Mouse (Mus musculus) right cerebral cortex, postnatal 25 days (tissue): ENCODE measurements around the gene Mettl8.
A peak's percentile ranks its signal among the peaks of the same experiment; 100 is the strongest.

ENCODE experiments used
- DNase-seq: peaks from one replicate; pipeline ENCODE4 v3.0.0; 2022

The Mettl8 gene

GRCm38 (mm10) chr2:71033014-71033413 lies 22.4 kb downstream of the Mettl8 start:
- no peak for DNase-seq

GRCm38 (mm10) chr2:71031973-71032794 lies 23.2 kb downstream of the Mettl8 start:
- DNase-seq: no peak

DNA sequence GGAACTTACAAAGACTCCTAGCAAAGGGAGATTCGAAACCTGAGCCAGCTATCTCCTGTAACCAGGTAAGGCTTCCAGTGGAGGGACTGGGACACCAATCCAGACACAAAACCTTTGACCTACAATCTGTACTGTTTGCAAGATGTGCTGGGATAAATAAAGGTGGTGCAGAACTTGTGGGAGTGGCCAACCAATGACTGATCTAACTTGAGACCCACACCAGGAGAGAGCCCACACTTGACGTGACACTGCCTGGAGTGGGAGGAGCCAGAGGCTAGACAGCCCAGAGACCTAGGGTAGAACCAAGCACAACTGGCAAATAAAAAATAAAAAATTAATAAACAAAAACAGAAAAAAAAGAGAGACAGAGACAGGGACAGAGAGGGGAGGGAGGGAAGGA lies 24.7 kb downstream of the Mettl8 start:
- no peak for DNase-seq

DNA sequence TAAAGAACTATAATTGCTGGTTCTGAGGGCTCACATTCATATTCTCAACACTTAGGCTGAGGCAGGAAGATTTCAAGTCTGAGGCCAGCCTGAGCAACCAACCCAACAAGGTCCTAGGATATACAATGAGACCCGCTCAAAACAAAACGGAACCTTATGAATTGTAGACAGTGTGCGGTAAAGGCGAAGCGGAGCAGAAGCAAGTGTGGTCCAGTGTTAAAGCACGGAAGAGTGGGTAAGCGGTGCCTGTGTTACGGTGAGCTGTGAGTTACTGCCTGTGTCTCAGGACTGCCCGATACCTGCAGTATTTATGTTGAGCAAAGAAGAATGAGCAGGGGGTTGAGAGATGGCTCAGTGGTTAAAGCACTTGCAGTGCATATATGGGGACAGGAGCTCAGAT lies 27.8 kb downstream of the Mettl8 start:
- DNase-seq: no peak

- DNase-seq: no peak
Measured at GRCm38 (mm10) chr2:71026787-71027186, 28.6 kb downstream of the Mettl8 start.

DNA sequence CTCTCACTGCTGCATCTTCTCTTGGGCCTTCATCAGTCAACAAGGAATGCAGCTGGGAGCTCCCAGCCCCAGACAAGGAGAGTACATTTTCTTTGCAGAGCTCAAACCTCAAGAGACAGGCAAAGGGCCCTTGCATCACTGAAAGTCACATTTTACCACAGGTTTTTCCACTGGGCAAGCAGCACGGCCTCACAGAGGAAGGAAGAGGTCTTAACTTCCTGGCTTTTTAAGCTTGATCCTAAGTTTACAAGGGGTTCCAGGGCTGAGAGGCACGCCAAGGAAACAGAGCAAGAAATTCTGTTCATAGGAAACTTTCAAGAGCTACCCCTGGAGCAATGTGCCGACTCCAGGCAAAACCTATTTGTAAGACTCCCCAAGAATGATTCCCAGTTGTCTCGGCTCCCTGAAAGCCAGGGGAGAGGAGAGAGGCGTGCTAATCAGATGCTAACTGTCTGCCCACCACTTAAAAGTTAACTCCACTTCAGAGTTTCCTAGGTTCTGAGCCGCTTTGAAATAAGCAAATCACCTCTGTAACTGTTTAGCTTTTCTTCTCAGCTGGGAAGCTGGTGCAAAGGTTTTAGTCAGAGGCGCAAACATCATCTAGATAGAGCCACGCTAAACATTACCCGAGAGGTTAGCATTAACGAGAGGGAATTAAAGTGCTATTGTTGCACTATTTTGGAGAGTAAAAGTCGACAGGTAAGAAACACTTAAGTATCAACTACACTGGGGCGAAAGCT lies 29.6 kb downstream of the Mettl8 start:
- DNase-seq: no peak

DNA sequence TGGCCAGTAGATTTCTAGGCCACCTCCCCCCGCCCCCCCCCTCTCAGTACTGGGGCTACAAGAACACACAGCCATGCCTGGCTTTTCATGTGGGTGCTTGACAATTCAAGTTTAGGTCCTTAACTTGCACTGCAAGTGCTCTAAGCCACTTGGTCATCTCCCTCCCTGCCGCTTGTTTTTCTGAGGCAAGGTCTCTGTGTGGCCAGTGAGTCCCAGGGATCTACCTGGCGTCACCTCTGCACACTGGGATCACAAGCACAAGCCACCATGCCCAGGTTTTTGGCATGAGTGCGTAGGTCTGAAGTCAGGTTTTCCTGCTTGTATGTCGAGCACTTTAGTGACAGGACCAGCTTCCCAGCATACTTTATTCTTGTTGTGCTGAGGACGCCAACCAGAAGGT lies 31.4 kb downstream of the Mettl8 start:
- DNase-seq: no peak

GRCm38 (mm10) chr2:71022991-71023390 lies 32.4 kb downstream of the Mettl8 start:
- no peak for DNase-seq

DNA sequence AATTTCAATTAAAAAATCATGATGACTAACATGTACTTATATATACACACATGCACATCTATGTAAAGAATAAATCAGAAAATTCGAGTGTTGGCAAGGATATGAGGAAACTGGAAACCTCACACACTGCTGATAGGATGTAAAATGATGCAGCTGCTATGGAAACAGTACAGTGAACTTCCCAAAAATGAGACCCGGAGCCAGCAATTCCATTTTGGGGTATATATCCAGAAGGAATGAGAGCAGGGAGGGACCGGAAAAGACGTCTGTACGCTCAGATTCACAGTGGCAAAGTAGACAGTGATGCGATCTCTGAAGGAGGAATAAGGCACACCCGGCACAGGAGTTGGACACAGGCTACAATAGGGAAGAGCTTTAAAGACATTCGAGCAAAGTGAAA lies 34.7 kb downstream of the Mettl8 start:
- DNase-seq: peak; percentile 31

- DNase-seq: no peak
Measured at GRCm38 (mm10) chr2:71019704-71020375, 35.5 kb downstream of the Mettl8 start.

- DNase-seq: no peak
Measured at GRCm38 (mm10) chr2:71019277-71019676, 36.1 kb downstream of the Mettl8 start.

DNA sequence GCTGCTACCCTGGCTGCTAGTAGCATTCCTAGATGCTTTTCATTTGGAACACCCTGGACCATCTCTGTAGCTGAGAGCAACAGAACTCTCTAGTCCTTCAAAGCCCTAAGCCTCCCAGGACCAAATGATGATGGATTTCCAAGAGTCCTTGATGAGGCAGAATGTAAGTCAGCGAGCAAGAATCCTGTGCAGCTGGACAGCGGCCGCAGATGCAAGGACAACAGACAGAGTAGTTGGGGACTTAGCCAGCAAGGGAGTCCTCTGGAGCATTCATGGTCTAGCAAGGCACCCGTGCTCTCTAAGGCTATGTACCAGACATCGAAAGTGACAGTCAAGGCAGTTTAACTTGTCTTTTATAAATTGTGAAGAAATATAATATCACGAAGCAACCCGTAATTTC lies 41.9 kb downstream of the Mettl8 start:
- DNase-seq: no peak

DNA sequence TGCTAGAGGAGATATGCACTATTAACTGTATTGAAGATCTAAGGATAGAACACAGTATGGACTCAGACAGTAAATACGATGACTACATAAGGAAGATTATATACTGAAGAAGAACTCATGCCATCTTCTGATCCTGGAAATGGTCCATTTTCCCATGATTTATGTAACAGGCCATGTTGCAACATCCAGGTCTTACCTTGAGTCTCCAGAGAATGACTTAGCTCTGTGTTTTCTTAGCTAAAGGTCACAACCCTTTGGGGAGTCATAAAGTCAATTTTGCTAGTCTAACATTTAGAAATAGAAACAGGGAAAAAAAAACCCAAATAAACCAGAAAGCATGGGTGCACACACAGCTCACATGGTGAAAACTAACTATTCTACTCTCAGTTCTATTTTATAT lies 43.6 kb downstream of the Mettl8 start:
- no peak for DNase-seq

DNA sequence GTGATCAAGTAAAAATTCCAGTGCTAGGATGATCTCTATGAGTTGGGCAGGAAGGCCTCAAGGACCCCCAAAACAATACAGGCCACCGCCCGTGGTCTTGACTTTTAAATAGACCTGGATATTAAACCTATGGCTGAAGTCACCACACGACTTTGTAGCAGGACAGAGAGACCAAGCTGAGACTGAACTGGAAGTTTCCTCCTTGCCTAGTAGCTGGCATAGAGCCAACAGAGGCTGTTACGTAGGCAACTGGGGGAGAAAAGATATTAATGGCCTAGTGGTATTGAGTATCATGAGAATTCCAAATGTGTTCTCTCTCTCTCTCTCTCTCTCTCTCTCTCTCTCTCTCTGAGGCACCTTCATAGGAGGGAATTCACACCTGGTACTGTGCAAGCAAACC lies 51.0 kb downstream of the Mettl8 start:
- no peak for DNase-seq

DNA sequence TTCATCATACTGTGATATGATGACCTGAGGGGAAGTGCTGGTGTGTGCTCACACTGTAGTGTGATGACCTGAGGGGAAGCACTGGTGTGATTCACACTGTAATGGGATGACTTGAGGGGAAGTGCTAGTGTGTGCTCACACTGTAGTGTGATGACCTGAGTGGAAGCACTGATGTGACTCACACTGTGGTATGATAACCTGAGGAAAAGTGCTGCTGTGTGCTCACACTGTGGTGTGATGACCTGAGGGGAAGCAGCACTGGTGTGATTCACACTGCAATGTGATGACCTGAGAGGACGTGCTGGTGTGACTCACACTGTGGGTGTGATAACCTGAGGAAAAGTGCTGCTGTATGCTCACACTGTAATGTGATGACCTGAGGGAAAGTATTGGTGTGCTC lies 52.9 kb downstream of the Mettl8 start:
- DNase-seq: no peak

GRCm38 (mm10) chr2:70998771-70999170 lies 56.6 kb downstream of the Mettl8 start:
- no peak for DNase-seq

- no peak for DNase-seq
Measured at GRCm38 (mm10) chr2:70996438-70996837, 58.9 kb downstream of the Mettl8 start.

- no peak for DNase-seq
Measured at GRCm38 (mm10) chr2:70995900-70996299, 59.5 kb downstream of the Mettl8 start.

DNA sequence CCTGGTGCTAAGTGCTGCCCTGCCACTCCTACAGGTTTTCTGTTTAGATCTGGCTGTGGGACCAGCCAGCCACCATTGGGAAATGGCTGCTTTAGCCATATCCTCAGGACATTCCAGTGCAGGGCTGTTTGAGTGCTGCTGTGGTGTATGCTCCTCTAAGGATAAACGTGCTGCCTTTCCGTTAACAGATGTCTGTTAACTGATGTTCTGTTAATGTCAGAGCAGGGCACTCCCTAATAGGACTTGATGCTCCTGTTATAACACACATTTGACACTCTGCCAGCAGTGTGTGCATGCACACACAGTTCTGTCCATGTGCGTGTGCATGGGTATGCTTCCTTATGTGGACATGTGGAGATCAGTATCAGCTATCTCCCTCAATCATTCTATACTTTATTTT lies 61.6 kb downstream of the Mettl8 start:
- no peak for DNase-seq

DNA sequence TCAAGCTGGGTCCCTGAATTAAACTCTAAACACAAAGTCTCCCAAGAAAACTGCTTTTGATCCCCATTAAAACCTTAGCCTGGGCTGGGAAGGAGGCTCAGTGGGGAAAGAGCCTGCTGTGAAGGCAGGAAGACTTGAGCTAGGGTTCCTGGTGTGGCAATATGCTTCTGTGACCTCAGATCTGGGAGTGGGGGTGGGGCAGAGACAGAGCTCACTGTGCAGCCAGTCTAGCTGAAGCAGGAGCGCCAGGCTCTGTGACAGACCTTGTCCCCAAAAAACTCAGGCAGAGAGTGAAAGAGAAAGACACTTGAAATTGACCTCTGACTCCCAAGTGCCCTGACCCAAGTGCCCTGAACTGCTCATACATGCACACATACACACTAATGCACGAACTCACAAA lies 62.7 kb downstream of the Mettl8 start:
- no peak for DNase-seq

DNA sequence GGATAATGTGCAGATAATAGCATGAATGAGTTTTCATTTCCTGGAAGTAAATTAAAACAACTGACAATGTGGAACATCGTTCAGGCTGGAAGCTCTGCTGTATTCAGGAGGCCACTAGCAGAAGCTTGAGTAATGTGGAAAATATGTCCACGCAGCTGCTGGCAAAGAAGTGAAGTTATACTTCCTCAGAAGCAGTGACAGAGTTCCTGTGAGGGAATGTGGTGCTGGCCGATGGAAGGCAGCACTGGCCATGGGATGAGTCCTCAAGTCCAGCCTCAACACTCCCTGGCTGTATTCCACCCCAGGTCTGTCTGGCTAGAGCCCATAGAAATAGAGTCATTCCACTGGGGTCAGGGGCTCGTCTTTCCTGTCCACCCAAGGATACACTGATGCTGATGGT lies 65.2 kb downstream of the Mettl8 start:
- DNase-seq: no peak

GRCm38 (mm10) chr2:70989201-70990191 lies 65.9 kb downstream of the Mettl8 start:
- DNase-seq: no peak

DNA sequence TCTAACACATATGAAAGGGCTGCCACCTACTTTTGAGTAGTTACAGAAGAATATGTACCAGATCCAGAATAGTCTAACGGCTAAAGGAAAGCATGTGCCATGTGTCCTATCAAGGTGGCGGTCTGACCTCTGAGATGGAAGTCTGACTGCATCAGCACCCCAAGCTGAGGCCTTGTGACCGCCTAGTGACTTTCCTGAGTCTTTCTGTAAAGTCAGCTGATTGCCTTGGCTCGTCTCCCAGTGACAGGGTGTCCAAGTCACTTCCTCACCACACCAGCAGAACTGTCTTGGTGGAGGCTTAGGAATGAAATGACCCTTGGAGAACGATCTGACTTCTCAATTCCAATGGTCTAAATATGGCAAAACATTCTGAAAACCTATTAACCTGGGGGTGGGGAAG lies 77.1 kb downstream of the Mettl8 start:
- DNase-seq: no peak
